Mouse (Mus musculus): ENCODE measurements around the gene Gm5788. TPM values are rescaled to one million over a fixed set of nuclear protein-coding genes. Genes with fewer than 3 reads are reported as not detected.
"Not testable (repeated sequence)": the region's sequence is repeated elsewhere in the genome, so short reads cannot be mapped to it uniquely, and the experiment has no call there.

The Gm5788 gene
- not detected in 2 replicates for total RNA-seq (2021)
- long read RNA-seq, experiment 1, result 0 reads
- long read RNA-seq, experiment 2, result 0 reads

- not testable (repeated sequence) for DNase-seq
Observed at GRCm38 (mm10) chr12:87494421-87494820, at the start of gene Gm5788. TSS of gene Gm5788 (plus strand) at chr12:87494721.

GRCm38 (mm10) chr12:87449456-87449855, 45.1 kb upstream of the Gm5788 start:
- no peak for DNase-seq

- no peak for DNase-seq
Observed at GRCm38 (mm10) chr12:87464678-87465297, 29.7 kb upstream of the Gm5788 start.

- DNase-seq, result peak; percentile 44
Observed at GRCm38 (mm10) chr12:87470263-87471136, 24.0 kb upstream of the Gm5788 start.

- no peak for DNase-seq
Observed at GRCm38 (mm10) chr12:87471421-87471963, 23.0 kb upstream of the Gm5788 start.

GRCm38 (mm10) chr12:87471964-87472786, 22.3 kb upstream of the Gm5788 start, which contains the start of gene Snw1:
TSS of gene Snw1 (minus strand) at chr12:87472274.
- DNase-seq, result peak; percentile 96

- DNase-seq, result no peak
Observed at GRCm38 (mm10) chr12:87474756-87475155, 19.8 kb upstream of the Gm5788 start.

GRCm38 (mm10) chr12:87482482-87482881, 12.0 kb upstream of the Gm5788 start:
- not testable (repeated sequence) for DNase-seq

GRCm38 (mm10) chr12:87488683-87489082, 5.8 kb upstream of the Gm5788 start:
- not testable (repeated sequence) for DNase-seq

- not testable (repeated sequence) for DNase-seq
Observed at GRCm38 (mm10) chr12:87514016-87514415, 19.5 kb downstream of the Gm5788 start, which contains the start of gene Gm8300. TSS of gene Gm8300 (plus strand) at chr12:87514316.

GRCm38 (mm10) chr12:87519616-87520015, 25.1 kb downstream of the Gm5788 start:
- DNase-seq, result not testable (repeated sequence)

- no peak for DNase-seq
Observed at GRCm38 (mm10) chr12:87543927-87544326, 49.4 kb downstream of the Gm5788 start.

Other genes with a start within 250 kb of the Gm5788 start
- gene Vipas39, start 228.5 kb upstream of the Gm5788 start, total RNA-seq (2021), result 35.6 and 41.5 TPM in 2 replicates
- gene Ahsa1, start 228.2 kb upstream of the Gm5788 start, total RNA-seq (2021), result 139 and 160 TPM in 2 replicates
- gene Ism2, start 195.0 kb upstream of the Gm5788 start, total RNA-seq (2021), result 0.34 TPM in 1 of 2 replicates, not detected in the other
- gene Sptlc2, start 106.4 kb upstream of the Gm5788 start, total RNA-seq (2021), result 174 and 200 TPM in 2 replicates
- gene Slirp, start 50.8 kb upstream of the Gm5788 start, total RNA-seq (2021), result 155 and 158 TPM in 2 replicates
- 21.7 and 23.6 TPM in 2 replicates for gene Alkbh1, start 50.7 kb upstream of the Gm5788 start, total RNA-seq (2021)
- 63.3 and 67.8 TPM in 2 replicates for gene Snw1, start 22.4 kb upstream of the Gm5788 start, total RNA-seq (2021)
- not detected in 2 replicates for gene Gm8300, start 19.6 kb downstream of the Gm5788 start, total RNA-seq (2021)
- gene Oog1, start 108.0 kb downstream of the Gm5788 start, total RNA-seq (2021), result not detected in 2 replicates
- gene Gm4027, start 124.1 kb downstream of the Gm5788 start, total RNA-seq (2021), result not detected in 2 replicates
- not detected in 2 replicates for gene Gm16381, start 149.9 kb downstream of the Gm5788 start, total RNA-seq (2021)

All from adrenal gland, postnatal 14 days (tissue).